Mouse (Mus musculus) mature B cell (primary cell): ENCODE results near the gene Dennd1a.

Source experiments
- in situ Hi-C: fragments of 300-500 bp; cut with MboI; formaldehyde crosslinking; loops from 2 replicates; pipeline ENCODE4 v1.14.3; 2019

Dennd1a gene

GRCm38 (mm10) chr2:38111655-38112351 lies 175.4 kb downstream of the Dennd1a start:
- in situ Hi-C loops: no loop called here

- in situ Hi-C loops: no loop called here
Observed at GRCm38 (mm10) chr2:38108586-38108985, 178.6 kb downstream of the Dennd1a start.

- in situ Hi-C loops: no loop called here
Observed at GRCm38 (mm10) chr2:38102674-38103073, 184.5 kb downstream of the Dennd1a start.

GRCm38 (mm10) chr2:38100289-38100688 lies 186.9 kb downstream of the Dennd1a start:
- in situ Hi-C loops: no loop called here

- in situ Hi-C loops: no loop called here
Observed at GRCm38 (mm10) chr2:38099120-38099773, 187.9 kb downstream of the Dennd1a start.

DNA sequence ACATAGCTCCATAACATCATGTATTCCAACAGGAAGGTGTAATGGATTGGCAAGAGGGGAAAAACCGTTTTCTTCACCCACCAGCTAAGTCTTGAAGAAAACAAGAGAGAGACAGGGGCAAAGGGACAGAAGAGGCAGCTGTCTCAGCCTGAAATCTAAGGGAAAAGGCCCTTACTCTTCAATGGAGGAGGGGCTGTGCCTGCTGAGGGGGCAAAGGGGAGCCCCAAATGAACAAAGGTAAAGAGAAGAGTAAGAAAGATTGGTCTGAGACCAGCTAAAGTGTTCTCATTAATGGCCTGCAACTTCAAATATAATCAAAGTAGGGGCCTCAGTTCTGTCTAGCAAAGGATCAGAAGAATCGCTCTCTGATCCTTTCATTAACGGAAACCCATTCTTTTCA lies 189.7 kb downstream of the Dennd1a start:
- in situ Hi-C loops: no loop called here

DNA sequence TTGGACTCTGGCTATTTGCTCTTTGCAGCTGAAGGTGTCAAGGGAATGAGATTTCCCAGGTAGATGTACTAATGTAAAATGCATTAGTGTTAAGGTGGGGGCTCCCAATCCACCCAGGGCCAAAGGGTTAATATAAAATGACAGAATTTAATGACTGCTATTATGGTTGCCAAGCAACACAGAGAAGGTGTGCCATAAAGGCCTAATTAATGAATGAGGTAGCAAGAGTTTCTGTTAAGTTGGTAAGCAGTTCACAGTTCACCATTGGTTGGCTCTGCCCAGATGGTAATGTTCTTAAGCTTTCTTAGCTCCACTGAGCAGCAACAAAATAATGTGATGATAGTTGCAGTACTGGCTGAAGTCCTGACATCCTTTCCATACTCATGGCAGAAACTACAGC lies 190.9 kb downstream of the Dennd1a start:
- in situ Hi-C loops: no loop called here

- in situ Hi-C loops: no loop called here
Observed at GRCm38 (mm10) chr2:38094380-38095163, 192.6 kb downstream of the Dennd1a start.

- in situ Hi-C loops: no loop called here
Observed at GRCm38 (mm10) chr2:38093968-38094367, 193.2 kb downstream of the Dennd1a start.

DNA sequence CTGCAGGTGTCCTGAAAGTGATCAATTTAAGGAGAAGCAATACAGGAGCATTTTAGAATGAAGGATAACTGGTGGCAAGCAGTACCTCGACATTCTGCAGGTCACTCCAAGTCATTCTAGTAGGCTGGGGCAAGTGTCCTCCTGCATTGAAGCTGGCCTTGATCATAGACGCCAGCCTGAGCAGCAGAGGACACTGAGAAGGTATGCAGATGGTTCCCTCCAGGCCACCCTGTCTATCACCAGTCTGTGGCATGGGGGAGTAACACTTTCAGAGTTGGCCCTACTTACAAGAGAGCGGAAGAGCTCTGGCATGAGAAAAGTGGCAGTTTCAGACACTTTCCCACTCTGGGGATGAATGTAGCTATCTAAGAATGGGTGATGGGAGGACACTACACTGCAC lies 193.9 kb downstream of the Dennd1a start:
- in situ Hi-C loops: no loop called here

DNA sequence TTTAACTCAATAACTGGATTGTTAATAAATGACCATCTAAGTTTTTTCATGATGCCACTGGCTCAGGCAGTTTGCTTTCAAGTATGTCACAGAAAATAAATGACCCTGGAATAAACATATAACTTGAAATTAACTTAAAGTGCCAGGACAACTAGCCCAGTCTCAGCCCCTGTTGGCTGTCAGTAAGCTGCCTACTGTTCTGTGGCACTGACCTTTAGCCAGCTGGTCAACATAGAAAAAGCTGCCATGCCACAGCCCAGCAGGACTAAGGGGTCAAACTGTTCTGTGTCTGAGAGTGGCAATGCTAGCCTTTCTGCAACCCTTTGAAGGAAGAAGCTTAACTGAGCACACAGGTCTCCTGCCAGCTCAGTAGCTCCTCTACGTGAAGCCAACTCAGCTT lies 198.8 kb downstream of the Dennd1a start:
- in situ Hi-C loops: no loop called here

DNA sequence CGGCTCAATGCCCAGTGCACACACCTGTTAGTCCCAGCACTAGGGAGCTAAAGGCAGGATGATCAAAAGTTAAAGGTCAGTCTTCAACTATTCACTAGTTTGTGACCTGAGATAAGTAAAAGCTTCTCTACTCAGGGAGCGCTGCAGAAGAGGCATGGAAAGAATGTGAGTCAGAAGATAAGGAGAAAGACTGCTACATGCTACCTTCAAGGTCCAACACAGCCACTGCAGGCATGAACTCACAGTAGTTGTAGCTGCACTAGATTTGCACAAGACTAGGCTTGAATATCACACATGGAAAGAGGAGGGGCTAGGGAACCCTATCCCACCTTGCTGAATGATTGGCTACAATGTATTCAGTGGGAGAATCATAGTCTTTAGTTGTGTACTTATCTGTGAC lies 202.1 kb downstream of the Dennd1a start:
- in situ Hi-C loops: no loop called here

DNA sequence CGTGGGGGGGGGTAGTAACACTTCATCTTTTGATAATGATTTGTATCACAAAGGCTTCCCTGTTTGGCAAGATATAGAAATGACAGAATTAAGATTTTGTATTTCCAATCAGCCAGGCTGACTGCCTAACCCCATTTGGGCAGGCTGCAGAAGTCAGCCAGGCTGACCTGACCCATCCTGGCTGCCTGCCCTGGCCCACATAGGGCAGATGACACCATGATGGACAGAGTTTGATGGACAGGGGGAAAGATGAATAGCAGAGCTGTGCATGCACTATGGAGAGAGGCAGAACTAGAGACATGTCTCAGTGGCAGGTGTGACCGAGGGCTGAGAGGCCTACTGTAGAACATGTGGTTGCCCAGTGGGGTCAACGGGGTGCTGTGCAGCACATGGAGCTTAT lies 203.9 kb downstream of the Dennd1a start:
- in situ Hi-C loops: no loop called here

GRCm38 (mm10) chr2:38074495-38074894 lies 212.7 kb downstream of the Dennd1a start:
- in situ Hi-C loops: no loop called here

- in situ Hi-C loops: no loop called here
Observed at GRCm38 (mm10) chr2:38072061-38072460, 215.1 kb downstream of the Dennd1a start.

DNA sequence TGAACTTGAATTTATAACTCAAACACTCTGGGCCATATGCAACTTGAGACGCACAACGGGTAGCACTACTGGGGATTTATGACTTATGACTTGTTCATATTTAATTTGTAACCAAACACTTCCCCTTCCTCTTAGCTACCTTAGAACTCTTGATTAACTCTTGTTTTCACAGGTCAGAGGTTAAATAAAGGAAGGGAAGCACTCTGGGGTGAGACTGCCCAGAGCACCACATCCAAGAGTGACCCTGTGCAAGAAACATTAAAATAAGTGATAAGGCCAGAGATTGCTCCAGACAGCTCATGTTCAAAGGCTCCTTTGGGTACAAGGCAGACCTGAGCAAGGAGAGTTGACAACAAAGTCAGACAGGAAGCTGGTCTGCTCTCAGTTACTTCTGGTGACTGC lies 219.0 kb downstream of the Dennd1a start:
- in situ Hi-C loops: no loop called here

- in situ Hi-C loops: no loop called here
Observed at GRCm38 (mm10) chr2:38065914-38066313, 221.3 kb downstream of the Dennd1a start.

GRCm38 (mm10) chr2:38064266-38064665 lies 222.9 kb downstream of the Dennd1a start:
- in situ Hi-C loops: no loop called here

- in situ Hi-C loops: no loop called here
Observed at GRCm38 (mm10) chr2:38062156-38062555, 225.0 kb downstream of the Dennd1a start.

- in situ Hi-C loops: no loop called here
Observed at GRCm38 (mm10) chr2:38061474-38061873, 225.7 kb downstream of the Dennd1a start.

DNA sequence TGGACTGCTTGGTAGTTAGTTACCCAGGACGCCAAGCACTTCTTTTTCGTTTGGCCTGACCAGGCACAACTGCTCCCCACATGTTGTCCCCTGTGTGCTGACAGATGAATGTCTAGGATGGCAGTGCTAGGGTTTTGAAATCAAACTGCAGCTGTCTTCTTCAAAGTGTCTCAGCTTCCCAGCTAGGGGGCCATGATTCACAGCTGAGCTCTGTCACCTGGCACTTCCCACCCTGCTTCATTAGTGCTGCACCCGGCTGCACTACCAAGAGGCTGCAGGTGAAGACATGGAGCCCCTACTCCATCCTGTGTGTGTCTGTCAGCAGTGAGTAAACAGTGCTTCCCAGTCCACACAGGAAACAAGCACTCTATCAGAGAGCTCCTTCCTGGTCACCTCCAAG lies 234.8 kb downstream of the Dennd1a start:
- in situ Hi-C loops: no loop called here

DNA sequence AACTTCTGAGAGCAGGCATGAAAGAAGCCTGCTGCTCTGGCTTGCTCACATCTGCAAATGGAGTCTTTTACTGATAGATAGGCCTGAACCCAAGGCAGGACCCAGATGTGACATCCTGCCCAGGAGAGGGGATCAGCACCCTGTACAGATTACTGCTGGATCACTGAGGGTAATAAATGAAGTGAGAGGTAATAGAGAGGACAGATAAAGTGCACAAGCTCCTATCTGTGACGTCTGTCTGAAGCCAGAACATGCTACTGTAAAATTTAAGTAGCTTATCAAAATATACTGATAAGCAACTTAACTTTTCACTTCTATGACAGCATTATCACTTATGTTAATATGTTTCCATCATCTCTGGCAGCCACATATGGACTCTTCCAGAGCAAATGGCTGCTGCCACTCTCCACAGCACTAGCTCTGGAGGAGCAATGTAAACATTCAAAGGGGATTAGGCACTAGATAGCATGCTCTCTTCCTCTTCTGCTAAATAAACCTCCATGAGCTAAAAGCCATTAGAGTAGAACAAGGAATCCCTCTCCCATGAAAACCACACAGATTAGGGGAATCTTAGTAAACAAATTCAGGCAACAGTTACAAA lies 235.6 kb downstream of the Dennd1a start:
- in situ Hi-C loops: no loop called here

- in situ Hi-C loops: no loop called here
Observed at GRCm38 (mm10) chr2:38048996-38049395, 238.2 kb downstream of the Dennd1a start.
